Mouse (Mus musculus) thymus, postnatal 36 days (tissue): ENCODE measurements around the gene Egln3.

Experiments
- DNase-seq, 2 experiments: peaks; one replicate each; pipeline ENCODE4 v3.0.0; 2022; ENCODE audit warnings: mixed read lengths in 2 of 2

Egln3 gene

DNA sequence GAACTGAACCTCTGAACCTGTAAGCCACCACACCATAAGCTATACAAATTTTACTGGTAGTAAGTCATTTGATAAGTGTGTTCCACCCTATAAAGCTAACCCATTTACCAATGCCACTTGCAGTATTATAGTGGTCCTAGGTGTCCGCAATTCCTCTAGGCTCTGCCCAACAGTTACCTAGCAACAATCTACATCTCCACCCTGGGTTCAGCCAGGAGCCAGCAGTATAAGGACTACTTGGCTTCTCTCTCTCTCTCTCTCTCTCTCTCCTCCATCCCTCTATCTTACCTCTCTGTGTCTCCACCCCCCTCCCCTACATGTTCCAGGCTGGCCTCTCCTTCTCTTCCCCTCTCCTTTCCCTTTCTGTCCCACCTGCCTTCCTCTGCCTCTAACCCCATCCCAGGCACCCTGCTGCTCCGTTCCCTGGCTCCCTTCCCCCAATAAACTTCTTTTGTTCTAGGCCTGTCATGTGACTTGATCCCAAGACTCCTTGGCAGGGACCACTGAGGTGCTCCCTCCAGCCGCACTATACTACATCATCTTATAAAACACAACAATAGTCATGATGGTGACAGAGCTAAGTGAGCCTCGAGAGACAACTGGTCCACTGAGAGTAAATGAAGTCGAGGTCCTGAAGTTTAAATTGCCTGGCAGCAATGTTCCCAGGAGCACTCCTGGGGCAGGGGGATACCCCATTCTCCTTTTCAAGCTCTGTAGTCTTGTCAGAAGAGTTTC lies 42.0 kb downstream of the Egln3 start:
- DNase-seq: no peak

DNA sequence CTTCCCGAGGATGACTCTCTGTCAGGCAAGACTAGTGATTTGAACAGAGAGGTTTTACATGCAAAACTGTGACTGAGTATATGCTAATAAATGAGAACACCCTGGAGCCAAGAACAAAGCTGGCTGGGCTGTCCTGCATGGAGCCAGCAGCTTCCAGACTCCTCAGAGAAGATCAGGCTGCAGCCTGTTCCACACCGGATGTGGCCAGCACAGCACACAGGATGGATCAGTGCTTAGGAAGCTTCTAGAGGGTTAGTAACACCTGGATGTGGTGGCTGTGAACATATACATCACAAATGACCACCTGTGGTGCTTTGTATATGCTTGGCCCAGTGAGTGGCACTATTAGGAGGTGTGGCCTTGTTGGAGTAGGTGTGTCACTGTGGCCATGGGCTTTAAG lies 43.4 kb downstream of the Egln3 start:
- no peak for DNase-seq

DNA sequence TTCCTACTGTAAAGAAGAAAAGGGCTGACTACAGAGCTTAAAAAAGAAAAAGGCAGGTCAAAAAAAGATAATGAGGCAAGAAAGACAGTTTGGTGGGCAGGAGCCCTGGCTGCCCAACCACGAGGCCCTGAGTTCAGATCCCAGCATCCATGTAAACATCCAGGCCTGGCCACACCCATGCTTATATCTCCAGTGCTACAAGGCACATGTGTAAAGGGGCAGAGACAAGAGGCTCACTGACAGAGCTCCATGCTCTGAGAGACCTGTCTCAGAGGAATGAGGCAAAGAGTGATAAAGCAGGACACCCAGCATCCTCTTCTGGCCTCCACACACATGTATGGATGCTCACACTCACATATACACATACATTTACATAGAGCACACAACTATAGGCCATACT lies 48.9 kb downstream of the Egln3 start:
- no peak for DNase-seq

DNA sequence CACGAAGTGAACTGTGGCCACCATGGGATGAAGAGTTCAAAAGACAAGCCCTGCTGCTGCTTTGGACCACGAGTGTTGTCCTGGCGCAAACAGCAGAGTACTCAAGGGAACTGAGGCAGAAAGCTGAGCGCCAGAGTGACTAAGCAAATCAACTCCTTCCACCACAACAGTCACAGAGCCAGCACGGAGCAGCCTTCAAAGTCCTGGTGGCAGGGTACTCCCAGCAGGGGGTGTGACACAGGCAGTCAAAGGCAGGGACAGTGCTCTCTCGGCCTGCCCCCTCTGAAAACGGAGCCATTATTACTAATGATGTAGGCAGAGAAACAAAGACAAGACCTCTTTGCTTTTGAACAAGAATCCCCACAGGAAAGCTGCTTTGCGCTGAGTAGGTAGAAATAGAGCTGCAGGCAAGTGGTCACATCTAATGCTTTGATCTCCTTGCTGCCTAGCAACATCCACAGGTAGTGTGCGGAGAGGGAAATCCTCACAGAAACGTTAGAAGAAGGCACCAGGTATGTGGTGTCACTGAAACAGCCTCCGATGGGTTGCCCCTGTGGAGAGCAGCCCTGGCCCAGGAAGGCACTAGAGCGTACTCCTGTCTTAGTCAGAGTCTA lies 56.6 kb downstream of the Egln3 start:
- peak; percentile 5 to 23 for DNase-seq
